Mouse (Mus musculus): ENCODE results near the gene Tmem150c.

Gene Tmem150c

GRCm38 (mm10) chr5:100159638-100159973 lies at the start of gene Tmem150c:
Tmem150c (minus strand) TSS chr5:100159808.
- no peak for DNase-seq (ENCODE audit: low read depth, low spot score)

- DNase-seq (ENCODE audit: low read depth, low spot score), result no peak
Measured at GRCm38 (mm10) chr5:100209093-100209492, 49.5 kb upstream of the Tmem150c start.

- DNase-seq (ENCODE audit: low read depth, low spot score), result no peak
Measured at GRCm38 (mm10) chr5:100206675-100207074, 47.1 kb upstream of the Tmem150c start.

- no peak for DNase-seq (ENCODE audit: low read depth, low spot score)
Measured at GRCm38 (mm10) chr5:100205519-100206189, 46.0 kb upstream of the Tmem150c start.

GRCm38 (mm10) chr5:100200805-100201204 lies 41.2 kb upstream of the Tmem150c start:
- no peak for DNase-seq (ENCODE audit: low read depth, low spot score)

- DNase-seq (ENCODE audit: low read depth, low spot score), result no peak
Measured at GRCm38 (mm10) chr5:100200296-100200695, 40.7 kb upstream of the Tmem150c start.

- no peak for DNase-seq (ENCODE audit: low read depth, low spot score)
Measured at GRCm38 (mm10) chr5:100199092-100199853, 39.7 kb upstream of the Tmem150c start.

GRCm38 (mm10) chr5:100197476-100197875 lies 37.9 kb upstream of the Tmem150c start:
- DNase-seq (ENCODE audit: low read depth, low spot score), result no peak

- no peak for DNase-seq (ENCODE audit: low read depth, low spot score)
Measured at GRCm38 (mm10) chr5:100196854-100197431, 37.3 kb upstream of the Tmem150c start.

- no peak for DNase-seq (ENCODE audit: low read depth, low spot score)
Measured at GRCm38 (mm10) chr5:100196397-100196796, 36.8 kb upstream of the Tmem150c start.

GRCm38 (mm10) chr5:100191438-100192190 lies 32.0 kb upstream of the Tmem150c start:
- no peak for DNase-seq (ENCODE audit: low read depth, low spot score)

GRCm38 (mm10) chr5:100187035-100187901 lies 27.7 kb upstream of the Tmem150c start:
- DNase-seq (ENCODE audit: low read depth, low spot score), result no peak

- DNase-seq (ENCODE audit: low read depth, low spot score), result no peak
Measured at GRCm38 (mm10) chr5:100186618-100187017, 27.0 kb upstream of the Tmem150c start.

GRCm38 (mm10) chr5:100185895-100186294 lies 26.3 kb upstream of the Tmem150c start:
- DNase-seq (ENCODE audit: low read depth, low spot score), result no peak

GRCm38 (mm10) chr5:100181011-100181410 lies 21.4 kb upstream of the Tmem150c start:
- DNase-seq (ENCODE audit: low read depth, low spot score), result no peak

- no peak for DNase-seq (ENCODE audit: low read depth, low spot score)
Measured at GRCm38 (mm10) chr5:100178781-100179165, 19.2 kb upstream of the Tmem150c start.

- DNase-seq (ENCODE audit: low read depth, low spot score), result no peak
Measured at GRCm38 (mm10) chr5:100178122-100178780, 18.6 kb upstream of the Tmem150c start.

- DNase-seq (ENCODE audit: low read depth, low spot score), result no peak
Measured at GRCm38 (mm10) chr5:100177547-100177946, 17.9 kb upstream of the Tmem150c start.

GRCm38 (mm10) chr5:100176096-100176495 lies 16.5 kb upstream of the Tmem150c start:
- no peak for DNase-seq (ENCODE audit: low read depth, low spot score)

GRCm38 (mm10) chr5:100175582-100175981 lies 16.0 kb upstream of the Tmem150c start:
- DNase-seq (ENCODE audit: low read depth, low spot score), result no peak

GRCm38 (mm10) chr5:100172104-100172503 lies 12.5 kb upstream of the Tmem150c start:
- no peak for DNase-seq (ENCODE audit: low read depth, low spot score)
